Mouse (Mus musculus): ENCODE results near the gene Zcchc10.
"Not testable (repeated sequence)": the region's sequence is repeated elsewhere in the genome, so short reads cannot be mapped to it uniquely, and the experiment has no call there.

Zcchc10 gene

GRCm38 (mm10) chr11:53318041-53318440 lies 6.4 kb upstream of the Zcchc10 start:
- no peak for DNase-seq

GRCm38 (mm10) chr11:53318568-53318967 lies 5.9 kb upstream of the Zcchc10 start:
- DNase-seq: not testable (repeated sequence)

GRCm38 (mm10) chr11:53319867-53320266 lies 4.6 kb upstream of the Zcchc10 start:
- DNase-seq: not testable (repeated sequence)

GRCm38 (mm10) chr11:53330325-53330724 lies 5.8 kb downstream of the Zcchc10 start:
- DNase-seq: no peak

- DNase-seq: no peak
Observed at GRCm38 (mm10) chr11:53331121-53331520, 6.6 kb downstream of the Zcchc10 start.

GRCm38 (mm10) chr11:53332076-53332680 lies 7.7 kb downstream of the Zcchc10 start:
- DNase-seq: no peak

- no peak for DNase-seq
Observed at GRCm38 (mm10) chr11:53335505-53336181, 11.2 kb downstream of the Zcchc10 start.

GRCm38 (mm10) chr11:53336182-53336571 lies 11.7 kb downstream of the Zcchc10 start:
- no peak for DNase-seq

- no peak for DNase-seq
Observed at GRCm38 (mm10) chr11:53336924-53337323, 12.4 kb downstream of the Zcchc10 start.

- DNase-seq: no peak
Observed at GRCm38 (mm10) chr11:53337684-53338083, 13.2 kb downstream of the Zcchc10 start.

- not testable (repeated sequence) for DNase-seq
Observed at GRCm38 (mm10) chr11:53341019-53341418, 16.5 kb downstream of the Zcchc10 start.

GRCm38 (mm10) chr11:53342711-53343110 lies 18.2 kb downstream of the Zcchc10 start:
- DNase-seq: no peak

GRCm38 (mm10) chr11:53345328-53345727 lies 20.8 kb downstream of the Zcchc10 start:
- no peak for DNase-seq

- no peak for DNase-seq
Observed at GRCm38 (mm10) chr11:53345738-53346137, 21.3 kb downstream of the Zcchc10 start.

GRCm38 (mm10) chr11:53350291-53351223 lies 26.1 kb downstream of the Zcchc10 start, which contains the start of gene Aff4:
Gene Aff4 (plus strand): TSS chr11:53350833.
- peak; percentile 88 for DNase-seq

- DNase-seq: peak; percentile 48
Observed at GRCm38 (mm10) chr11:53351224-53351942, 26.9 kb downstream of the Zcchc10 start.

GRCm38 (mm10) chr11:53351943-53352590 lies 27.6 kb downstream of the Zcchc10 start:
- DNase-seq: no peak

GRCm38 (mm10) chr11:53358504-53359155 lies 34.2 kb downstream of the Zcchc10 start:
- DNase-seq: no peak

- DNase-seq: no peak
Observed at GRCm38 (mm10) chr11:53367032-53367431, 42.6 kb downstream of the Zcchc10 start.

GRCm38 (mm10) chr11:53378918-53379317 lies 54.4 kb downstream of the Zcchc10 start:
- no peak for DNase-seq
